Mouse (Mus musculus) brain, embryonic 14.5 days (tissue): ENCODE data around the gene Atxn7l3b.

Experiments
- CTCF ChIP-seq: fragments of 200-500 bp; IDR thresholded peaks from 2 replicates; pipeline ENCODE4 v1.5.1; 2012; ENCODE audit warnings: inconsistent platforms, mild to moderate bottlenecking, moderate library complexity, borderline replicate concordance; ENCODE audit not compliant: insufficient read depth, insufficient read length; ENCODE audit errors: extremely low read depth
- POLR2A ChIP-seq: fragments of 200-500 bp; IDR thresholded peaks from 2 replicates; pipeline ENCODE4 v1.6.1; 2012; ENCODE audit warnings: mild to moderate bottlenecking, inconsistent platforms, borderline replicate concordance; ENCODE audit not compliant: poor library complexity, insufficient read depth, insufficient read length, severe bottlenecking; ENCODE audit errors: extremely low read depth

DNA sequence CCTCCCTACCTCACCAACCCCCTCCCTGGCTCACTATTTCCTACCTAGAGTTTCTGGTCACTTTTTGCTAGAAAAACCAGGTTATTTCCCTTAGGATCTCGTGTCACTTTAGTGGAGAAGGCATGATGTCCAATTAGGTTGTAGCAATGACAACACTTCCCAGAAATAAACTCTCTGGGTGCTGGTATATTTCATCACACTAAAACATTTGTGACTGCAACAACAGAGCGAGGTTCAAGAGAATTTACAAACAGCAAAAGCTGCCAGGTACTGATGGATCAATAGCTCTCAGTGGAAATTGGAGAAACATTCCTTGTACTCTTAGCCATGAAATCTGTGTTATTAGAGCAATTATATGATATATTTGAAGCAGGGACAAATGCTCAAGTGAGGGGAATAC lies 25.3 kb upstream of the Atxn7l3b start:
- TF ChIP-seq POLR2A (no peak), CTCF (no peak)
